Mouse (Mus musculus): Measurements from ENCODE around the gene Sez6l. TPM values are rescaled to one million over a fixed set of nuclear protein-coding genes. Genes with fewer than 3 reads are reported as not detected.
A peak's percentile ranks its signal among the peaks of the same experiment; 100 is the strongest.

Sez6l gene
- total RNA-seq, 2 experiments from 2014 or later, result 0.16 to 0.24 TPM

GRCm38 (mm10) chr5:112546771-112547170 lies 30.2 kb downstream of the Sez6l start:
- intact Hi-C loops (cut with DNase I; ENCODE audit: low total_unique reads), result no loop called here
- no peak for DNase-seq

GRCm38 (mm10) chr5:112538295-112538694 lies 38.7 kb downstream of the Sez6l start:
- intact Hi-C loops (cut with DNase I; ENCODE audit: low total_unique reads), result no loop called here
- DNase-seq, result no peak

DNA sequence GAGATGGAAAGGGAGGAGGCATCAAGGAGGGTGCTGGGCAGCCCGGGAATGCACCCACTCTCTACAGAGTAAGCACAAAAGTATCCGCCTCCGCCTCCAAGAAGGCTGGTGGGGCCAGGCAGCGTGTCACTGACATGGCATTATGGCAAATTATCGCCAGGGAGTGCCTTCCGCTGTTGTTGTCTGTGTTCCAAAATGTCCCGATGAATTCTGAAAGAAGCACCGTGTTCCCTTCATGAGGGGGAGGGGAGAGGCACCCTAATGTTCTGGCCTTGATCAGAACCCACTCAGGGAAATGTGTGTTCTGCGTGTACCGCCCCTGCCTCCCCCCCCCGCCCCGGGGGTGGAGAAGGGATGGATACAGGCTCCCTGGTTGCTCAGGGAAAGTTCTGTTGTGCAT lies 41.1 kb downstream of the Sez6l start:
- intact Hi-C loops (cut with DNase I; ENCODE audit: low total_unique reads), result no loop called here
- DNase-seq, result no peak

GRCm38 (mm10) chr5:112534146-112534545 lies 42.8 kb downstream of the Sez6l start:
- DNase-seq, result no peak
- intact Hi-C loops (cut with DNase I; ENCODE audit: low total_unique reads), result no loop called here

DNA sequence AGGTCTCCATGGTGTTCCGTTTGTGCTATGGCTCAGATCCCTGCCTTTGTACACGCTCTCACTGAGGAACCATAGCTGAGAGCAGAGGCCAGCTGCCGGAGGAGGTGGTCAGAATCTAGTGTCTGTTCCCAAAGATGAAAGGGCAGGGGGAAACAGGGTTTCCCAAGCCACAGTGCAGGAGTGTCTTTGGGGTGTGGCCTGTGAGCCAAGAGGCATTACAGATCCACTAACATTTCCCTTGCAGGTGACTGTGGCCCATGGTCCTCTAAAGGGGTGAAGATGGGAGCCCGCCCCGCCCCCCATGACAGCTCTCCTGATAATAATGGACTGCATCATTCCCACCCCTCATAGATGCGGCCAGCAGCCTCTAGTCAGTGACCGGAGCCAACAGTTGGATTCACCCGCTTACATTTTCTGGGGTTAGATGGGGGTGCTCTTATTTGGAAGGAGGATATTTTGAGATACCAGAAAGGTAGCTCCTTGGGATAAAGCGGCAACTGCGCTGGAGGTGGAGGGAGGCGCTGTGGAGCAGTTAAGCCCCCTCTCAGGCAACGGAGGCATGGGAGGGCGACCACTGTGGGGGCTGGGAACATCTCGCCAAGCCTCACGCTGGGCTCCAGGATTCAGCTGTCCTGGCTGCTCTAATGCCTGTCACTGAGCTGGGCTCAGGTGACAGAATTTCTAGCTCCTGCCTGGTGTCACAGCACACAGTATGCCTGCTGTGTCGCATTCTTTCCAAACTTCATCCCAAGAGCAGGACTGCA lies 43.5 kb downstream of the Sez6l start:
- DNase-seq, result no peak
- intact Hi-C loops (cut with DNase I; ENCODE audit: low total_unique reads), result no loop called here

GRCm38 (mm10) chr5:112532894-112533293 lies 44.1 kb downstream of the Sez6l start:
- intact Hi-C loops (cut with DNase I; ENCODE audit: low total_unique reads), result no loop called here
- no peak for DNase-seq

DNA sequence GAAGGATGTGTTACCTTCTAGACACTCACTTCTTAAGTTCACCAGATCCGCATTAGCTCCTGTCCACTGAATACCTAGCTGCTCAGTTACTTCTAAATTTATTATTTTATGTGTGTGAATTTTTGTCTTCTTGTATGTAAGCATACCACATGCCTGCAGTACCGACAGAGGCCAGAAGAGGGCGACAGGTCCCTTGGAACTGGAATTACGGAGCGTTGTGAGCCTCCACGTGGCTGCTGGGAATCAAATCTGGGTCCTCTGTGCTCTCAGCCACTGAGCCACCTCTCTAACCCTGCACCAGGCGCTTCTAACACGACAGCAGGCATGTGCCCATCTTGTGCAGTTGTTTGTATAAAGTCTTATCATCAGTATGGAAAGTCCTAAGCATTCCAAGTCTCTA lies 44.8 kb downstream of the Sez6l start:
- no peak for DNase-seq
- intact Hi-C loops (cut with DNase I; ENCODE audit: low total_unique reads), result no loop called here

GRCm38 (mm10) chr5:112531111-112531510 lies 45.9 kb downstream of the Sez6l start:
- intact Hi-C loops (cut with DNase I; ENCODE audit: low total_unique reads), result no loop called here
- no peak for DNase-seq

- intact Hi-C loops (cut with DNase I; ENCODE audit: low total_unique reads), result no loop called here
- no peak for DNase-seq
Observed at GRCm38 (mm10) chr5:112526936-112527335, 50.0 kb downstream of the Sez6l start.

DNA sequence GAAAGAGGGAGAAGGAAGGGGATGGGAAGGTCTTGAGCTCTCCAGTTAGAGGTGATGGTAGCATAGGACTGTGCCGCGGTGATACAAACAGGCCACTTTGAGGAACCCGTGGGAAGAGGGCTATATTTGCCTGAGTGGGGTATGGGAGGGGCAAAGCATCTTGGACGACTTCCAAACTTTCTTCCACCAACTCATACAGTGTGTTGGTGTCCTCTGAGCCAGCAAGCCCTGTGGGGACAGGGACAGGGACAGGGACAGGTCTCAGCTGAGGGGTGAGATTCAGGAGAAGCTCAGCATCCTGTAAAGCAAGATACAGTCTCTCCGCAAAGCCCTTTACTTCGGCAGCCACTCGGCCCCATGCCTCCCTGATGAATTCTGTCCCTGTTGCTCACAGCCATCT lies 50.5 kb downstream of the Sez6l start:
- intact Hi-C loops (cut with DNase I; ENCODE audit: low total_unique reads), result no loop called here
- no peak for DNase-seq

GRCm38 (mm10) chr5:112525980-112526379 lies 51.0 kb downstream of the Sez6l start:
- DNase-seq, result no peak
- intact Hi-C loops (cut with DNase I; ENCODE audit: low total_unique reads), result no loop called here

- DNase-seq, result no peak
- intact Hi-C loops (cut with DNase I; ENCODE audit: low total_unique reads), result no loop called here
Observed at GRCm38 (mm10) chr5:112525271-112525670, 51.7 kb downstream of the Sez6l start.

GRCm38 (mm10) chr5:112523796-112524195 lies 53.2 kb downstream of the Sez6l start:
- intact Hi-C loops (cut with DNase I; ENCODE audit: low total_unique reads), result no loop called here
- no peak for DNase-seq

DNA sequence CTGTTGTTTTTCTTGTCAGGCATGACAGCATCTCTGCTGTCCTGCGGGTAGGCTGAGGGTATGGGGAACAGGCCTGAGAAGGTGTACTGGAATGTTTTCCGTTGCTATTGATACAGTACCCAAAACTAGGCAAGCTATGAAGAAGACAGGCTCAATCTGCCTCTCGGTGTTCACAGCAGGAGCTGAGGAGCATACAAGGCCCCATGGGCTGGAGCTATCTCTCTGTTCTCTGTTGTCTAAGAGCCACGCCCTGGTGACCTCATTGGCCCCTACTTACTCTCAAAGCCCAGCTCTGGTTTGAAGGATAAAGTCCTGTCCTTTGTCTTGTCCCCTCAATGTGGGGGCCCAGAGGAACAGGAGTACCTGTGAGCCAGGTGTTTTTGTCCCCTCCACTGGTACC lies 53.7 kb downstream of the Sez6l start:
- intact Hi-C loops (cut with DNase I; ENCODE audit: low total_unique reads), result no loop called here
- no peak for DNase-seq

DNA sequence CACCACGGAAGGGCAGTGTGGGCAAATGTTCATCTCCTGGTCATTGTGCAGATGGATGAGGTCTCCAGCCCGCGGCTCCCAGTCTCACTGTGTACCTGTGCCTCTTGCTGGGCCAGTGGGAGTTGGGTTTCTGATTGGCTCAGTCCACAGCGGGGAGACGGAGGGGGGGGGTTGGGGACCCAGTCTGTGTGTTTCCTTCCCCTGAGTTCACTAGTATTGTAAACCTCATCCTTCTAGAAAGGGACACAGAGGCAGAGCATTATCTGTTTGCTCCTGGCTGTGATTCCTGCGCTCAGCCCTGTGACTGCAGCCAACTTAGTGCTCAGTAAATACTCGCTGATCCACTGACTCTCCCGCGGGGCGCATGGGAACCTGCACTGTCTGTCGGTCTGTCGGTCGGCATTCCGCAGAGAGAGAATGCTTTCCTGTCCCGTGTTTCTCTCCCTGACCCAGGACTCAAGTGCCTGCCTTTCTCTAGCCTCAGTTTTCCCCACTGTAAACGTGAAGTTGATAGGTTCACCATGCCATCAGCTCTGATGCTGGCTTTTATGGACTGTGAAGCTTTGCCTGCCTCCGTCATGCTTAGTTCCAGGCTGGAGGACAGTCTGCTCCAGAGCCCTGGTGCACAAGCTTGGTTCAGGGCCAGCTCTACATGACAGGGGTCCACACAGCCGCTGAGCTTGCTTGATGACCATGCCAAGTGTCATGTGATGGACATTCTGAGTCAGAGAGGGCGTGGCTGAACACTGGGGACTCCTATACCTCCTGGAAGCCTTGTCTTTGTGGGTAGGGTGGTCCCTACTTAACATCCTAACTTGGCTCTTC lies 55.1 kb downstream of the Sez6l start:
- intact Hi-C loops (cut with DNase I; ENCODE audit: low total_unique reads), result no loop called here
- DNase-seq, result peak; percentile 9

DNA sequence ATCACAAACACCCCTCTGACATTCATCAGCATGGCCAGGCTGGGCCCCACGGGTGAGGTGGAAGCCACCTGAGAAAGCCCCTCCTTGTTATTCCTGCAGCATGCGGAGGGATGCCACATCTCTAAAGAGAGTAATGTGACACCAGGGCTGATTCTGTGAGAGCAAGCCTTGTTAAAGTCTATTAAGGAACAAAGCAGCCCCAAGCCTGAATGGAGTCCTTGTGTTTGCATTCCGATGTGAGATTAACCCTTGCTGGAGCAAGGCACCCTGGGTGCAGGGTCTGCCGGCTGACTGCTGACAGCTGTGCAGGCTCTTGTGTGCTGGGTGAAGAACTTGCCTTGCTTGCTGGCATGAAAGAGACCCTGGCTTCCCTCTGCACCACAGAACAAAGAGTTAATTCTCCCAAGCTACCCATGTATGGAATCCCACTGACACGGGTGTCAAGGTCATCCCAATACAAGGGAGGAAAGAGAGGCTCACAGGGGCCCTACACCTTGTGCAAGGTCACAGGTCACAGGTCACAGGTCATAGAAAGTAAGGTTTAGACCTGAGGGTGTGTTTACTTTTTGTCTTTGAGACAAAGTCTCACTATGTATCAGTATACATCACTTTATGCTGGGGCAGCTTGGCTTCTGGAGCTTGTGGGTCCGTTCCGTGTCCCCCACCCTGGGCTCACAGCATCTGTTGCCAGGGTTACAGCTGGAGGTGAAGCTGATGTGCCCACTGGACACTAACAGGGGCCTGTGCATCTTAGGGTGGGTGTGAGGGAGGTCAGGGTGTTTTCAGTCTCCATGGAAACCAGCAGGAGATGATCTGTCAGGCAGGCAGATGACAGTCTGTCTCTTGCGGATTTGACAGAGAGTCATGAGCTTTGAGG lies 55.9 kb downstream of the Sez6l start:
- intact Hi-C loops (cut with DNase I; ENCODE audit: low total_unique reads), result no loop called here
- no peak for DNase-seq

DNA sequence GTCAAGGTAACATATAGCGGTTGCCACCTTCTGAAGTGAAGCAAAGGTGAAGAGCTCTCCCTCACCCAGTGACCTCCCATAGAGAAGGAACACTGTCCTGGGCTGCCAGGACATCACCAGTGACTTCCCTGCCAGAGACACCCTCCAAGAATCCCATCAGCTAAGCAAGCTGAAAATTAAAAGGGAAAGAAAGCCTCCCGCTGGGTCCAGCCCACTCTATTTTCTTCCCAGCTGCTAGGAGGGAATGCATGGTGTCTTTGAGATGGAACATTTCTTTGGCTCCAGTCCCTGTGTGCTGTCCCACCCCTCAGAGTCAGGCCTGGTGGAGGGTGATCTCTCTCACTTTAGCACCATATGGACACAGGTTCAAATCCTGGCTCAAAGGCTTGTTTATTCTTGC lies 58.2 kb downstream of the Sez6l start:
- intact Hi-C loops (cut with DNase I; ENCODE audit: low total_unique reads), result no loop called here
- no peak for DNase-seq

GRCm38 (mm10) chr5:112517454-112517853 lies 59.5 kb downstream of the Sez6l start:
- intact Hi-C loops (cut with DNase I; ENCODE audit: low total_unique reads), result no loop called here
- DNase-seq, result no peak

DNA sequence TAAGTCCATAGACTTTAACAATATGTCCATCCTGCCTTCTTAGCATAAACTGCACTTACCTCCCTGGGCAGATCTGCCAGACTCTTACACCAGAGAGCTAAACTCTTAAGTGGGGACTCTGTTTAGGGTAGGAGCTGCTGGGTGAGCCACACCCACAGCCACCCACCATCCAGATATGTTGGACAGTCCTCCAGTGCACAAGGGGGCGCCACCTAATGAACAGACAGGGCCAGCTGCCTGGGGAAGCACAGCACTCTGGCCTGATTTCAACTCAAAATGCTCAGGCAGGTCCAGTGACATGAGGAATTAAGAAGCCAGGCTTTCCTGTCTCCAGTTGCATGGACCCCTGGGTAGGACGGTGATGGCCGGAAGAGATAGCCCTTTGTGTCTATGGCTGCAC lies 60.5 kb downstream of the Sez6l start:
- intact Hi-C loops (cut with DNase I; ENCODE audit: low total_unique reads), result no loop called here
- DNase-seq, result no peak

DNA sequence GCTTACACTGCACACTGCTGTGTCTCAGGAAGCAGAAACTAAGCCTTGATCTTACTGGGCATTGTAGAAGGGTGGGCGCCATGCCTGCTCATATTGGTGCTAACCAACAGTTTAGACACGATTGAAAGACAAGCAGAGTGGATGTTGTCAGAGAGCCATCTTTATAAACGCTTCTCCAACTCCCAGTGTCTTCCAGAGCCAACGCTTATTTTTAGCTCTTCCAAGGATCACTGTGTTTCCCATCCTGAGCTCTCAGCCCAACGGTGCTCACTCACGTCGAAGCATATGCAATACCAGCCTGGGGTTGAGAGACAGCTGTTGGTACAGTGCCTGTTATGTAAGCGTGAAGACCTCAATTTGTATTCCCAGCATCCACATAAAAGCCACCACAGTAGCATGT lies 66.6 kb downstream of the Sez6l start:
- DNase-seq, result no peak
- intact Hi-C loops (cut with DNase I; ENCODE audit: low total_unique reads), result no loop called here
